Mouse (Mus musculus): Measurements from ENCODE around the gene Qpctl.

GRCm38 (mm10) chr7:19127744-19128143 lies 21.3 kb downstream of the Qpctl start:
- TF ChIP-seq CTCF (IDR thresholded peaks at IDR 0.05; ENCODE audit: borderline replicate concordance, extremely low read depth, insufficient read depth, insufficient read length), result no peak
- TF ChIP-seq POLR2A (IDR thresholded peaks at IDR 0.05; ENCODE audit: borderline replicate concordance, extremely low read depth, insufficient read depth, insufficient read length, poor library complexity, severe bottlenecking), result no peak

All from brain, embryonic 14.5 days (tissue).